Mouse (Mus musculus): ENCODE measurements around the gene Clic5.

GRCm38 (mm10) chr17:44188769-44189145 lies 373 bp downstream of the Clic5 start:
- TF ChIP-seq POLR2A (IDR thresholded peaks at IDR 0.05; ENCODE audit: borderline replicate concordance, extremely low read depth, insufficient read depth, insufficient read length, poor library complexity, severe bottlenecking) (no peak), CTCF (IDR thresholded peaks at IDR 0.05; ENCODE audit: borderline replicate concordance, extremely low read depth, insufficient read depth, insufficient read length) (no peak)
